Mouse (Mus musculus): Measurements from ENCODE around the gene Tnni1. TPM values are rescaled to one million over a fixed set of nuclear protein-coding genes. Genes with fewer than 3 reads are reported as not detected.

Tnni1 gene
- polyA plus RNA-seq, 1 experiment from 2014 or later, result 4.1 TPM

DNA sequence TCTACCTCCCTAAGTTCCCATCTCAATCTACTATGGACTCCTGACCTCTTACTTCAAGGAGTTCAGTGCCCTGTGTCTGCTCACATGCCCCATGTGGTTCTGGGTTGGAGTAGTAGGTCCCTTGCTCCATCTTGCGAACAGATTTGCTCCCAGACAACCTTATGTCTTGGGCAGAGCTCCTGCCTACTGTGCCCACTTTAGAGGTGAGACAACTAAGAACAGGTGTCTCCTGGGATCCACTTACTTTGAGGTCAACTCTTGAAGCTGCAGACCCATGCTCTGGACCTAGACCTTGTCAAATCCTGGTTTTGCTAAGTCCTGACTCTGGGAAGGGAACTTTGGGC is 76.1 kb downstream of the Tnni1 start:
- no peak overlapping the region for H3K4me3 ChIP-seq (ENCODE audit: low read depth, low read length)
- no peak overlapping the region for H3K9ac ChIP-seq (ENCODE audit: low read depth, low read length)
- no peak for ATAC-seq
- WGBS, result 100% methylated on average over 1 of the region's 1 CpGs
- H3K27me3 ChIP-seq (replicated peaks; ENCODE audit: control insufficient read depth, insufficient read depth, low read length), result no peaks in the 10 kb centered on the region
- no peak overlapping the region for H3K27ac ChIP-seq (ENCODE audit: low read depth, low read length)
- no peaks in the 10 kb centered on the region for H3K36me3 ChIP-seq (ENCODE audit: control insufficient read depth, insufficient read depth)
- no peak for TF ChIP-seq CTCF (IDR thresholded peaks at IDR 0.05; ENCODE audit: low read depth)
- H3K4me2 ChIP-seq (replicated peaks; ENCODE audit: low read depth), result no peak overlapping the region
- peaks cover 6% of the 10 kb centered on the region; the same call in 1 of the 2 replicates for H3K4me1 ChIP-seq (replicated peaks; ENCODE audit: control insufficient read depth, insufficient read depth, low read length)
- no peaks in the 10 kb centered on the region for H3K9me3 ChIP-seq (ENCODE audit: control insufficient read depth)

DNA sequence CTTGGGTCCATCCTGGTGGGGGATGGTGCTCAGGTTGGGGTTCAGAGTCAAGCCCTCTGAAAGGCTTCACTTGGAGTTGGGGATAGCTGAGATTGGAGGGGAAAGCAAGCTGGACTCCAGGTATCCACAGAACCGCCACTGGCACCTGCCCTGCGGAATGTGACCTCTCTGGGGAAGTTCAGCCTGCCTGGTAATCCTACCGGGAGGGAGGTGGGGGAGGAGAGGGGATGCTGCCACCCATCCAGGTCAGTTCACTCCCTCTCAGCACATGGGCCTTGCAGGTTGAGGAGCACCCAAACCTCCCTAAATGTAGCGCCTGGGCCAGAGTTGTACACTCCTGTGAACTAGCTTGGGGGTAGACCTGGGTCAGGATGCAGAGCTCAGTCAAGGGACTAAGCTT is 76.8 kb downstream of the Tnni1 start:
- Histone ChIP-seq H3K27me3 (replicated peaks; ENCODE audit: control insufficient read depth, insufficient read depth, low read length) (no peaks in the 10 kb centered on the region), H3K9ac (ENCODE audit: low read depth, low read length) (no peak overlapping the region), H3K36me3 (ENCODE audit: control insufficient read depth, insufficient read depth) (no peaks in the 10 kb centered on the region), H3K27ac (ENCODE audit: low read depth, low read length) (no peak overlapping the region), H3K9me3 (ENCODE audit: control insufficient read depth) (no peaks in the 10 kb centered on the region), H3K4me3 (ENCODE audit: low read depth, low read length) (no peak overlapping the region), H3K4me2 (replicated peaks; ENCODE audit: low read depth) (no peak overlapping the region), H3K4me1 (replicated peaks; ENCODE audit: control insufficient read depth, insufficient read depth, low read length) (peaks cover 6% of the 10 kb centered on the region; the same call in 1 of the 2 replicates)
- no peak for TF ChIP-seq CTCF (IDR thresholded peaks at IDR 0.05; ENCODE audit: low read depth)
- no peak for ATAC-seq
- WGBS, result 79% methylated on average over 4 of the region's 4 CpGs

DNA sequence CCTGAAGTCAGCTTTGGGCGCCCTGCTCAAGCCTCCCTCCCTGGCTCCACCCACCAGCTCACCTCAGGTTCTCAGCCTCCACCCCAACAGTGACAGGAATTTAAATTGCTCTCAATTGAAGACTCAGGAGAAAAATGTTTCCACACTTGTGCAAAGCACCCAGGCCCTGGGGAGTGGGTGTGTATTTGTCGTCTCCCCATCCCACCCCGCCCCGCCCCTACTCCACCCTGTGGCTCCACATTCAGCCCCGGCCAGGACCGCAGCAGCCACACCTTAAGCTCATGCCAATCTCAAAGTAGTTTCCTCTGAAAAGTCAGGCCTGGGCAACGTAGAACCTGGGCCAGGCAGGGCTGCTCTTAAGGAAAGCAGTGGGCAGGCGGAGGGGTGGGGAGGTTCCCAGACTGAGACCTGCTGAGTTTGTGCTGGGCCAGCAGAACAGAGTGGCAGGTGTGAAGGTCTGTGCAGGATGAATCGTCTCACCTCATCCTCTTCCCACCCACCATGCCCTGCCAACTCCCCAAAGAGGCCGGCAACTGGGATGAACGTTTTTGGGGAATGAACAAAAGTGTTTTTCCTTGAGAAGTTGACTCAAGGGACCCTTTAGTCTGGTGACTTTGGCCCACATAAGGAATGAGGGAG is 78.0 kb downstream of the Tnni1 start:
- H3K4me2 ChIP-seq (replicated peaks; ENCODE audit: low read depth), result no peak overlapping the region
- WGBS, result 37% methylated on average over 11 of the region's 11 CpGs
- no peak for ATAC-seq
- H3K27ac ChIP-seq (ENCODE audit: low read depth, low read length), result no peak overlapping the region
- H3K4me1 ChIP-seq (replicated peaks; ENCODE audit: control insufficient read depth, insufficient read depth, low read length), result peaks cover 5% of the 10 kb centered on the region; the same call in 1 of the 2 replicates
- no peak overlapping the region for H3K4me3 ChIP-seq (ENCODE audit: low read depth, low read length)
- H3K9ac ChIP-seq (ENCODE audit: low read depth, low read length), result no peak overlapping the region
- no peaks in the 10 kb centered on the region for H3K9me3 ChIP-seq (ENCODE audit: control insufficient read depth)
- no peaks in the 10 kb centered on the region for H3K27me3 ChIP-seq (replicated peaks; ENCODE audit: control insufficient read depth, insufficient read depth, low read length)
- H3K36me3 ChIP-seq (ENCODE audit: control insufficient read depth, insufficient read depth), result no peaks in the 10 kb centered on the region
- TF ChIP-seq CTCF (IDR thresholded peaks at IDR 0.05; ENCODE audit: low read depth), result no peak

DNA sequence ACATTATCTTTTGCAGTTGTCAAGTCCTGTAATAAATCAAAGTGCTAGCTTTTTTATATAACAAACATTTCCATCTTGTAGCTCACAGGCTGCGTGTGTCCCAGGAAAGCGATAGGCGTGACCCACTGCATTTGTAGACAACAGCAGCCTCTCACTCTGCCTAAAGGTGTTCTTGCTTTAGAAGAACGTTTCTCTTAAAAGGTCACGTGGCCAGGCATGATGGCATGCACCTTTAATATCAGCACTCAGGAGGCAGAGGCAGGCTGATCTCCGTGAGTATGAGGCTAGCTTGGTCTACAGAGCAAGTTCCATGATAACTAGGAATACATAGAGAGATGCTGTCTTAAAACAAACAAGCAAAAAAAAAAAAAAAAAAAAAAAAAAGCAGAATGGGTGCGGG is 79.3 kb downstream of the Tnni1 start:
- Histone ChIP-seq H3K4me3 (ENCODE audit: low read depth, low read length) (no peak overlapping the region), H3K4me2 (replicated peaks; ENCODE audit: low read depth) (no peak overlapping the region), H3K36me3 (ENCODE audit: control insufficient read depth, insufficient read depth) (no peaks in the 10 kb centered on the region), H3K4me1 (replicated peaks; ENCODE audit: control insufficient read depth, insufficient read depth, low read length) (no peaks in the 10 kb centered on the region), H3K27me3 (replicated peaks; ENCODE audit: control insufficient read depth, insufficient read depth, low read length) (no peaks in the 10 kb centered on the region), H3K9ac (ENCODE audit: low read depth, low read length) (no peak overlapping the region), H3K27ac (ENCODE audit: low read depth, low read length) (no peak overlapping the region), H3K9me3 (ENCODE audit: control insufficient read depth) (no peaks in the 10 kb centered on the region)
- no peak for TF ChIP-seq CTCF (IDR thresholded peaks at IDR 0.05; ENCODE audit: low read depth)
- 79% methylated on average over 7 of the region's 7 CpGs for WGBS
- no peak for ATAC-seq

Other genes starting within 250 kb of the Tnni1 start
- 3.4 and 5.4 TPM in 2 replicates for gene Nav1, start 172.1 kb upstream of the Tnni1 start, polyA plus RNA-seq (2015; fragmentation: Nextera tagmentation; extraction: Ambion mirVana)
- gene Csrp1, start 59.4 kb upstream of the Tnni1 start, polyA plus RNA-seq (2015; fragmentation: Nextera tagmentation; extraction: Ambion mirVana), result 284 and 285 TPM in 2 replicates
- 22.0 and 22.5 TPM in 2 replicates for gene Phlda3, start 13.3 kb upstream of the Tnni1 start, polyA plus RNA-seq (2015; fragmentation: Nextera tagmentation; extraction: Ambion mirVana)
- 208 and 224 TPM in 2 replicates for gene Lad1, start 39.2 kb downstream of the Tnni1 start, polyA plus RNA-seq (2015; fragmentation: Nextera tagmentation; extraction: Ambion mirVana)
- gene Tnnt2, start 56.9 kb downstream of the Tnni1 start, polyA plus RNA-seq (2015; fragmentation: Nextera tagmentation; extraction: Ambion mirVana), result 56.8 and 73.9 TPM in 2 replicates
- gene Pkp1, start 139.8 kb downstream of the Tnni1 start, polyA plus RNA-seq (2015; fragmentation: Nextera tagmentation; extraction: Ambion mirVana), result 0.03 and 0.07 TPM in 2 replicates
- gene Igfn1, start 226.9 kb downstream of the Tnni1 start, polyA plus RNA-seq (2015; fragmentation: Nextera tagmentation; extraction: Ambion mirVana), result 0.03 and 0.09 TPM in 2 replicates
- gene Tmem9, start 228.7 kb downstream of the Tnni1 start, polyA plus RNA-seq (2015; fragmentation: Nextera tagmentation; extraction: Ambion mirVana), result 212 and 237 TPM in 2 replicates

Measured in intestine, postnatal 0 days (tissue).